Mouse (Mus musculus): ENCODE data around the gene Hjurp. TPM values are rescaled to one million over a fixed set of nuclear protein-coding genes. Genes with fewer than 3 reads are reported as not detected.

Hjurp gene
- polyA plus RNA-seq (2014; fragmentation: Nextera tagmentation; extraction: Ambion mirVana), result 202 and 211 TPM in 2 replicates

DNA sequence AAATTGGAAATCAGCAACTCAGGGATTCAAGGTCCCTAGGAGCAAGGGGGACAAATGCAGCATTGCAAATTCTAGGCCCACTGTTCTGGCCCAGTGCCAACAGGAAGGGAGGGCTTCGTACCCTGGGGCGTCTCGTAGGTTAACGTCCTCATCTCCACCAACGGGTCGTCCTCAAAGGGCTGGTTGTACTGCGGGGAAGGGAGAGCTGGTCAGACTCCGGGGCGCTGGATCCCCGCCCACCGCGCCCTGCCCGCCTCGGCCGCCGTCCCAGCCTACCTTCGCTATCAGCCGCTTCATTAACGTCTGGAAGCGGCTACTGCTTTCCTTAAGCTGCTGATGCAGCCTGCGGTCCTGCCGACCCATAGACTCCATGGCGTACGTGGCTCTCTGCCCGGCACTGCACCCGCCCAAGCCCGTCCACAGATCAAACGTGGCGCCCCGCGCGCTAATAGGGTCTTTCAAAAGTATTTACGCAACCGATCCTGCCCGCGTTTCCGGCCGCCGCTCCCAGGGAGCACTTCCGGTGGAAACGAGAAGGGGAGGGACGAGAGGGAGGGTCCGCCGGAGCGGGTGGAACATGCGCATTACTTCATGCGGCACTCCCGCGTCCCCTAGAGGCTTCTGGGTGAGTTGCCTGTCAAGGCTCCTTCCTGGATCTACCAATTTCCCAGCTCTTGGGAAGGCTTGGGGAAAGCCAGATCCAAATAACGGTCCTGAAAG lies at the start of gene Hjurp, which contains the start of gene Trpm8:
TSS of gene Hjurp (minus strand) at position 536 of the 720 bp plus-strand sequence.
TSS of gene Trpm8 (plus strand) at position 564 of the 720 bp plus-strand sequence.
- H3K4me2 ChIP-seq (replicated peaks; ENCODE audit: low read depth, low read length), result peak within 1 kb of the TSS; percentile 66
- 0 out of 2 replicates have a peak, but pooled peaks cover 8% of the 10 kb centered on the region for H3K9me3 ChIP-seq (ENCODE audit: control insufficient read depth, low read depth, low read length)
- peak within 1 kb of the TSS; percentile 81 for H3K27ac ChIP-seq (ENCODE audit: low read length)
- peaks cover 37% of the 10 kb centered on the region for H3K36me3 ChIP-seq (ENCODE audit: control insufficient read depth, insufficient read depth, low read length)
- H3K27me3 ChIP-seq (ENCODE audit: control insufficient read depth, insufficient read depth, low read length), result no peaks in the 10 kb centered on the region
- peak; percentile 94 for ATAC-seq (ENCODE audit: insufficient number of reproducible peaks, insufficient read depth, low FRiP score, low read depth)
- H3K9ac ChIP-seq (replicated peaks; ENCODE audit: low read depth, low read length), result peak within 1 kb of the TSS; percentile 74
- peak within 1 kb of the TSS; percentile 64 for H3K4me3 ChIP-seq (ENCODE audit: low read depth, low read length)
- WGBS, result under 1% methylated on average over 50 of the region's 50 CpGs
- peaks cover 24% of the 10 kb centered on the region for H3K4me1 ChIP-seq (ENCODE audit: control insufficient read depth, insufficient read depth, low read length)

GRCm38 (mm10) chr1:88323101-88323500 lies 45.7 kb upstream of the Hjurp start:
- H3K9me3 ChIP-seq (ENCODE audit: control insufficient read depth, low read depth, low read length), result no peaks in the 10 kb centered on the region
- no peak for ATAC-seq (ENCODE audit: insufficient number of reproducible peaks, insufficient read depth, low FRiP score, low read depth)

DNA sequence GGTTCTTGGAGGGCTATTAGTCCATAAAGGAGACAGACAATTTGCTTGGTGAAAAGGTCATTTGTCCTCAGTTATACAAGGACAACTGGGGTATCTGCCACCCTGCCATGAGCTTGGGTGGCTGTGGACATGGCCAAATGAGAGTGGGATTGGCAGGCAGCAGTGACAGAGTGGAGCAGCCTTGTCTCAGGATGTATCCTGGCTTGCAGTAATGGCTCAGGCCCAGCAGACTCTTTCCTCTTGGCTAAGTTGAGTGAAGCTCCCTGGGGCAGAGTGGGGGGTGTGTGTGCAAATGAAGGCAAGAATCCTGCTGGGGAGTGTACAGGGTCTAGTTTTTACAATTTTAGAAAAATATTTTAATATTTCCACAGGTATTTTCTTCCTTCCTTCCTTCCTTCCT lies 44.7 kb upstream of the Hjurp start:
- no peak for ATAC-seq (ENCODE audit: insufficient number of reproducible peaks, insufficient read depth, low FRiP score, low read depth)
- no peaks in the 10 kb centered on the region for H3K36me3 ChIP-seq (ENCODE audit: control insufficient read depth, insufficient read depth, low read length)

More at GRCm38 (mm10) chr1:88323101-88323500, 45.7 kb upstream of the Hjurp start:
- Histone ChIP-seq H3K4me3 (ENCODE audit: low read depth, low read length) (no peak overlapping the region), H3K9ac (replicated peaks; ENCODE audit: low read depth, low read length) (no peak overlapping the region), H3K27me3 (ENCODE audit: control insufficient read depth, insufficient read depth, low read length) (no peaks in the 10 kb centered on the region), H3K4me1 (ENCODE audit: control insufficient read depth, insufficient read depth, low read length) (no peaks in the 10 kb centered on the region), H3K27ac (ENCODE audit: low read length) (no peak overlapping the region), H3K36me3 (ENCODE audit: control insufficient read depth, insufficient read depth, low read length) (no peaks in the 10 kb centered on the region), H3K4me2 (replicated peaks; ENCODE audit: low read depth, low read length) (no peak overlapping the region)
- 82% methylated on average over 3 of the region's 3 CpGs for WGBS

GRCm38 (mm10) chr1:88320821-88321395 lies 43.5 kb upstream of the Hjurp start:
- no peaks in the 10 kb centered on the region for H3K36me3 ChIP-seq (ENCODE audit: control insufficient read depth, insufficient read depth, low read length)

More for the DNA sequence above, 44.7 kb upstream of the Hjurp start:
- Histone ChIP-seq H3K9ac (replicated peaks; ENCODE audit: low read depth, low read length) (no peak overlapping the region), H3K4me1 (ENCODE audit: control insufficient read depth, insufficient read depth, low read length) (no peaks in the 10 kb centered on the region), H3K4me3 (ENCODE audit: low read depth, low read length) (no peak overlapping the region), H3K27ac (ENCODE audit: low read length) (no peak overlapping the region), H3K27me3 (ENCODE audit: control insufficient read depth, insufficient read depth, low read length) (no peaks in the 10 kb centered on the region), H3K9me3 (ENCODE audit: control insufficient read depth, low read depth, low read length) (no peaks in the 10 kb centered on the region), H3K4me2 (replicated peaks; ENCODE audit: low read depth, low read length) (no peak overlapping the region)

GRCm38 (mm10) chr1:88318531-88319060 lies 41.2 kb upstream of the Hjurp start:
- Histone ChIP-seq H3K9me3 (ENCODE audit: control insufficient read depth, low read depth, low read length) (no peaks in the 10 kb centered on the region), H3K4me3 (ENCODE audit: low read depth, low read length) (no peak overlapping the region), H3K9ac (replicated peaks; ENCODE audit: low read depth, low read length) (no peak overlapping the region), H3K36me3 (ENCODE audit: control insufficient read depth, insufficient read depth, low read length) (no peaks in the 10 kb centered on the region), H3K4me1 (ENCODE audit: control insufficient read depth, insufficient read depth, low read length) (no peaks in the 10 kb centered on the region), H3K27ac (ENCODE audit: low read length) (no peak overlapping the region), H3K4me2 (replicated peaks; ENCODE audit: low read depth, low read length) (no peak overlapping the region), H3K27me3 (ENCODE audit: control insufficient read depth, insufficient read depth, low read length) (no peaks in the 10 kb centered on the region)
- 77% methylated on average over 6 of the region's 6 CpGs for WGBS
- ATAC-seq (ENCODE audit: insufficient number of reproducible peaks, insufficient read depth, low FRiP score, low read depth), result no peak

More at GRCm38 (mm10) chr1:88320821-88321395, 43.5 kb upstream of the Hjurp start:
- no peaks in the 10 kb centered on the region for H3K9me3 ChIP-seq (ENCODE audit: control insufficient read depth, low read depth, low read length)
- H3K4me1 ChIP-seq (ENCODE audit: control insufficient read depth, insufficient read depth, low read length), result no peaks in the 10 kb centered on the region
- no peak overlapping the region for H3K9ac ChIP-seq (replicated peaks; ENCODE audit: low read depth, low read length)
- H3K4me3 ChIP-seq (ENCODE audit: low read depth, low read length), result no peak overlapping the region
- H3K27me3 ChIP-seq (ENCODE audit: control insufficient read depth, insufficient read depth, low read length), result no peaks in the 10 kb centered on the region
- WGBS, result 74% methylated on average over 7 of the region's 7 CpGs
- ATAC-seq (ENCODE audit: insufficient number of reproducible peaks, insufficient read depth, low FRiP score, low read depth), result no peak
- H3K27ac ChIP-seq (ENCODE audit: low read length), result no peak overlapping the region
- no peak overlapping the region for H3K4me2 ChIP-seq (replicated peaks; ENCODE audit: low read depth, low read length)

DNA sequence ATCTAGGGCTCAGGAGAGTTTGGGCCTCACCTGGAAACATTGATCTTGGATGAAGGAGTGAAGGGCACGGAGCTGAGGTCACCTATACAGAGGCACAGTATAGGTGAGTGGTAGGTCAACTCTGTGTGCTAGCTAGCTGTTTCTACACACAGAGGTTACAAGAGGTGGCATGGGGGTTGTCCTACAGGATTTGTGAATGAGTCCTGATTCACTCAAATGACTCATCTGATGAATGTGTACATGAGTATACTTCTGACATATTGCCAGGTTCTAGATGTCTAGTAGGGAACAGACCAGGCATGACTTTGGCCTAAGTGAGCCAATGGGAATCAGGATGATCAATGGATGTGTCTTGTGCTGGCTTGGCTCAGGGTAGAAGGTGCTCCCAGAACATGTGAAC lies 39.8 kb upstream of the Hjurp start:
- Histone ChIP-seq H3K9ac (replicated peaks; ENCODE audit: low read depth, low read length) (no peak overlapping the region), H3K4me1 (ENCODE audit: control insufficient read depth, insufficient read depth, low read length) (no peaks in the 10 kb centered on the region), H3K27ac (ENCODE audit: low read length) (no peak overlapping the region), H3K4me3 (ENCODE audit: low read depth, low read length) (no peak overlapping the region), H3K27me3 (ENCODE audit: control insufficient read depth, insufficient read depth, low read length) (no peaks in the 10 kb centered on the region), H3K9me3 (ENCODE audit: control insufficient read depth, low read depth, low read length) (no peaks in the 10 kb centered on the region), H3K4me2 (replicated peaks; ENCODE audit: low read depth, low read length) (no peak overlapping the region), H3K36me3 (ENCODE audit: control insufficient read depth, insufficient read depth, low read length) (no peaks in the 10 kb centered on the region)
- no peak for ATAC-seq (ENCODE audit: insufficient number of reproducible peaks, insufficient read depth, low FRiP score, low read depth)
- WGBS, result 69% methylated on average over 1 of the region's 1 CpGs

- WGBS, result 66% methylated on average over 3 of the region's 3 CpGs
- Histone ChIP-seq H3K9ac (replicated peaks; ENCODE audit: low read depth, low read length) (no peak overlapping the region), H3K4me1 (ENCODE audit: control insufficient read depth, insufficient read depth, low read length) (no peaks in the 10 kb centered on the region), H3K9me3 (ENCODE audit: control insufficient read depth, low read depth, low read length) (peaks cover 39% of the 10 kb centered on the region), H3K27me3 (ENCODE audit: control insufficient read depth, insufficient read depth, low read length) (no peaks in the 10 kb centered on the region), H3K4me2 (replicated peaks; ENCODE audit: low read depth, low read length) (no peak overlapping the region), H3K36me3 (ENCODE audit: control insufficient read depth, insufficient read depth, low read length) (no peaks in the 10 kb centered on the region), H3K4me3 (ENCODE audit: low read depth, low read length) (no peak overlapping the region), H3K27ac (ENCODE audit: low read length) (no peak overlapping the region)
- ATAC-seq (ENCODE audit: insufficient number of reproducible peaks, insufficient read depth, low FRiP score, low read depth), result no peak
These were observed 32.9 kb upstream of the Hjurp start for GRCm38 (mm10) chr1:88310349-88310748.

DNA sequence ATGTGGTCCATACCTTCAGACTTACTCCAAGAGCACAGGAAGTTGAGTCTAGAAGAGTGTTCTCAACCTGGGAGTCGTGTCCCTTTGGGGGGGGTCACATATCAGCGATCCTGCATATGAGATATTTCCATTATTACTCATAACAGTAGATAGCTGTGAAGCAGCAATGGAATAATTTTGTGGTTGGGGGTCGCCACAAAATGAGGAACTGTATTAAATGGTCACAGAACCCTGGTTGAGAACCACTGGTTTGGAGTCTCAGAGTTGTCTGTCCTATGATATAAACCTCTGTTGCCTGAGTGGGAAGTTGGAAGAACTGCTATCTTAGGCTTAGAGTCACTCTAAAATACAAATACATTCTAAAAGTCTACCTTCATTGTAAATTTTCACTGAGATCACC lies 32.5 kb upstream of the Hjurp start:
- H3K27ac ChIP-seq (ENCODE audit: low read length), result no peak overlapping the region

More for the DNA sequence above, 32.5 kb upstream of the Hjurp start:
- WGBS, result 51% methylated on average over 3 of the region's 3 CpGs
- H3K4me2 ChIP-seq (replicated peaks; ENCODE audit: low read depth, low read length), result no peak overlapping the region
- peaks cover 41% of the 10 kb centered on the region for H3K9me3 ChIP-seq (ENCODE audit: control insufficient read depth, low read depth, low read length)
- no peaks in the 10 kb centered on the region for H3K4me1 ChIP-seq (ENCODE audit: control insufficient read depth, insufficient read depth, low read length)
- no peak overlapping the region for H3K9ac ChIP-seq (replicated peaks; ENCODE audit: low read depth, low read length)
- no peak overlapping the region for H3K4me3 ChIP-seq (ENCODE audit: low read depth, low read length)
- H3K27me3 ChIP-seq (ENCODE audit: control insufficient read depth, insufficient read depth, low read length), result no peaks in the 10 kb centered on the region
- no peak for ATAC-seq (ENCODE audit: insufficient number of reproducible peaks, insufficient read depth, low FRiP score, low read depth)
- no peaks in the 10 kb centered on the region for H3K36me3 ChIP-seq (ENCODE audit: control insufficient read depth, insufficient read depth, low read length)

All from stomach, embryonic 14.5 days (tissue).